Mouse (Mus musculus) intestine, embryonic 15.5 days (tissue): ENCODE measurements around the gene Rgs10. TPM values are rescaled to one million over a fixed set of nuclear protein-coding genes. Genes with fewer than 3 reads are reported as not detected.

Source experiments
- polyA plus RNA-seq: library from polyadenylated mRNA; unstranded; fragments of >200 nt; fragmentation: Nextera tagmentation; extraction: Ambion mirVana; gene quantifications from 2 replicates; pipeline ENCODE4 v1.2.1, GENCODE M21; 2015

Rgs10 gene
- polyA plus RNA-seq, 1 experiment from 2014 or later, result 30.5 TPM

Other genes with a start within 250 kb of the Rgs10 start
- 0.43 and 0.88 TPM in 2 replicates for gene Cox6a2, start 212.4 kb downstream of the Rgs10 start, polyA plus RNA-seq
- 17.4 and 17.6 TPM in 2 replicates for gene Armc5, start 181.4 kb downstream of the Rgs10 start, polyA plus RNA-seq
- gene 9130023H24Rik, start 180.7 kb downstream of the Rgs10 start, polyA plus RNA-seq, result 5.7 and 6.1 TPM in 2 replicates
- gene Tgfb1i1, start 171.9 kb downstream of the Rgs10 start, polyA plus RNA-seq, result 160 and 163 TPM in 2 replicates
- gene Slc5a2, start 153.1 kb downstream of the Rgs10 start, polyA plus RNA-seq, result 0.20 and 0.24 TPM in 2 replicates
- gene BC017158, start 120.6 kb downstream of the Rgs10 start, polyA plus RNA-seq, result 43.0 and 51.0 TPM in 2 replicates
- gene Tial1, start 43.0 kb upstream of the Rgs10 start, polyA plus RNA-seq, result 19.9 and 24.2 TPM in 2 replicates
- 10.9 and 12.3 TPM in 2 replicates for gene Bag3, start 104.9 kb upstream of the Rgs10 start, polyA plus RNA-seq
- 17.3 and 17.9 TPM in 2 replicates for gene Inpp5f, start 192.6 kb upstream of the Rgs10 start, polyA plus RNA-seq